Mouse (Mus musculus): Measurements from ENCODE around the gene Wwox. TPM values are rescaled to one million over a fixed set of nuclear protein-coding genes. Genes with fewer than 3 reads are reported as not detected.

Wwox gene
- polyA plus RNA-seq, 1 experiment from 2014 or later = 14.0 TPM

GRCm38 (mm10) chr8:115255550-115255949, 816.1 kb downstream of the Wwox start:
- DNase-seq (ENCODE audit: low spot score) (no peak), ATAC-seq (replicated peaks; ENCODE audit: low FRiP score, low TSS enrichment, low read depth) (no peak)
- Histone ChIP-seq H3K4me1 (replicated peaks; ENCODE audit: control insufficient read depth, insufficient read depth, low read length) (peaks cover under 1% of the 10 kb centered on the region; the same call in 1 of the 2 replicates), H3K4me2 (ENCODE audit: low read length) (peak overlapping the region; percentile 11; the same call in 1 of the 2 replicates), H3K4me3 (ENCODE audit: low read depth, low read length) (no peak overlapping the region), H3K9me3 (ENCODE audit: control insufficient read depth, low read length) (no peaks in the 10 kb centered on the region), H3K27ac (ENCODE audit: low read depth) (no peak overlapping the region), H3K27me3 (replicated peaks; ENCODE audit: control insufficient read depth, insufficient read depth, low read length) (no peaks in the 10 kb centered on the region), H3K9ac (ENCODE audit: low read length) (no peak overlapping the region), H3K36me3 (ENCODE audit: control insufficient read depth, insufficient read depth, low read length) (no peaks in the 10 kb centered on the region)
- whole genome bisulfite sequencing = 33% methylated on average over 13 of the region's 13 CpGs

GRCm38 (mm10) chr8:115257417-115257816, 818.0 kb downstream of the Wwox start:
- Histone ChIP-seq H3K27ac (ENCODE audit: low read depth) (no peak overlapping the region), H3K27me3 (replicated peaks; ENCODE audit: control insufficient read depth, insufficient read depth, low read length) (no peaks in the 10 kb centered on the region), H3K36me3 (ENCODE audit: control insufficient read depth, insufficient read depth, low read length) (no peaks in the 10 kb centered on the region), H3K4me1 (replicated peaks; ENCODE audit: control insufficient read depth, insufficient read depth, low read length) (no peaks in the 10 kb centered on the region), H3K9ac (ENCODE audit: low read length) (no peak overlapping the region), H3K9me3 (ENCODE audit: control insufficient read depth, low read length) (no peaks in the 10 kb centered on the region), H3K4me2 (ENCODE audit: low read length) (no peak overlapping the region), H3K4me3 (ENCODE audit: low read depth, low read length) (no peak overlapping the region)
- 94% methylated on average over 17 of the region's 17 CpGs for WGBS
- no peak for ATAC-seq (replicated peaks; ENCODE audit: low FRiP score, low TSS enrichment, low read depth)
- no peak for DNase-seq (ENCODE audit: low spot score)

GRCm38 (mm10) chr8:115259806-115260205, 820.4 kb downstream of the Wwox start:
- no peaks in the 10 kb centered on the region for H3K4me1 ChIP-seq (replicated peaks; ENCODE audit: control insufficient read depth, insufficient read depth, low read length)
- H3K27ac ChIP-seq (ENCODE audit: low read depth) = no peak overlapping the region
- DNase-seq (ENCODE audit: low spot score) = no peak
- no peak for ATAC-seq (replicated peaks; ENCODE audit: low FRiP score, low TSS enrichment, low read depth)
- no peak overlapping the region for H3K4me3 ChIP-seq (ENCODE audit: low read depth, low read length)
- no peak overlapping the region for H3K4me2 ChIP-seq (ENCODE audit: low read length)
- WGBS = 59% methylated on average over 12 of the region's 12 CpGs
- H3K9me3 ChIP-seq (ENCODE audit: control insufficient read depth, low read length) = no peaks in the 10 kb centered on the region
- no peak overlapping the region for H3K9ac ChIP-seq (ENCODE audit: low read length)
- H3K27me3 ChIP-seq (replicated peaks; ENCODE audit: control insufficient read depth, insufficient read depth, low read length) = no peaks in the 10 kb centered on the region
- no peaks in the 10 kb centered on the region for H3K36me3 ChIP-seq (ENCODE audit: control insufficient read depth, insufficient read depth, low read length)

- WGBS = 46% methylated on average over 11 of the region's 11 CpGs
- Histone ChIP-seq H3K4me2 (ENCODE audit: low read length) (no peak overlapping the region), H3K4me3 (ENCODE audit: low read depth, low read length) (no peak overlapping the region), H3K4me1 (replicated peaks; ENCODE audit: control insufficient read depth, insufficient read depth, low read length) (0 out of 2 replicates have a peak, but pooled peaks cover 2% of the 10 kb centered on the region), H3K36me3 (ENCODE audit: control insufficient read depth, insufficient read depth, low read length) (no peaks in the 10 kb centered on the region), H3K27me3 (replicated peaks; ENCODE audit: control insufficient read depth, insufficient read depth, low read length) (no peaks in the 10 kb centered on the region), H3K9ac (ENCODE audit: low read length) (no peak overlapping the region), H3K9me3 (ENCODE audit: control insufficient read depth, low read length) (no peaks in the 10 kb centered on the region), H3K27ac (ENCODE audit: low read depth) (no peak overlapping the region)
- DNase-seq (ENCODE audit: low spot score) (no peak), ATAC-seq (replicated peaks; ENCODE audit: low FRiP score, low TSS enrichment, low read depth) (0 out of 2 replicates have a peak, but pooled peaks have one; percentile 47)
These were observed 827.7 kb downstream of the Wwox start for GRCm38 (mm10) chr8:115267196-115267595.

DNA sequence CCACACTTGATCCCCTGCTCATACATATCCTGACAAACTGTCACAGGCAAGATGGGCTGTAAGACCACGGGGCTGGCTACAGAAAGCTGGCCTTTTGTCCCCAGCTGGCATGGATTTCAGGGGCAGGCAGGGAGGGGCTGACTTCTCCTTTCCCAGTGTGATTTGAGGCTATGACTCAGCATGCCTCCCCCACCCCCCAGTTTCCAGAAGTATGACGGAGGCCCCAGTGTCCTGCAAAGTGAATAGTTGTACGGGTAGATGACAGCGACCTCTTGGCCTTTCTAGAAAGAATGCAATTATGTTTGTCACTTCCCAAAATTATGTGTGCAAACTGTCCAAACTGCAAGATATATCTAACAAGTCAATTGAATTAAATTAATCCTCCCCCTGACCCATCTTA, 830.1 kb downstream of the Wwox start:
- Histone ChIP-seq H3K4me2 (ENCODE audit: low read length) (no peak overlapping the region), H3K9me3 (ENCODE audit: control insufficient read depth, low read length) (no peaks in the 10 kb centered on the region), H3K4me1 (replicated peaks; ENCODE audit: control insufficient read depth, insufficient read depth, low read length) (0 out of 2 replicates have a peak, but pooled peaks cover 2% of the 10 kb centered on the region), H3K36me3 (ENCODE audit: control insufficient read depth, insufficient read depth, low read length) (no peaks in the 10 kb centered on the region), H3K9ac (ENCODE audit: low read length) (no peak overlapping the region), H3K27ac (ENCODE audit: low read depth) (no peak overlapping the region), H3K27me3 (replicated peaks; ENCODE audit: control insufficient read depth, insufficient read depth, low read length) (no peaks in the 10 kb centered on the region), H3K4me3 (ENCODE audit: low read depth, low read length) (no peak overlapping the region)
- ATAC-seq (replicated peaks; ENCODE audit: low FRiP score, low TSS enrichment, low read depth) (no peak), DNase-seq (ENCODE audit: low spot score) (no peak)
- WGBS = 48% methylated on average over 4 of the region's 4 CpGs

- ATAC-seq (replicated peaks; ENCODE audit: low FRiP score, low TSS enrichment, low read depth) = no peak
- no peaks in the 10 kb centered on the region for H3K36me3 ChIP-seq (ENCODE audit: control insufficient read depth, insufficient read depth, low read length)
- no peak overlapping the region for H3K27ac ChIP-seq (ENCODE audit: low read depth)
- no peak overlapping the region for H3K4me2 ChIP-seq (ENCODE audit: low read length)
- no peaks in the 10 kb centered on the region for H3K9me3 ChIP-seq (ENCODE audit: control insufficient read depth, low read length)
- DNase-seq (ENCODE audit: low spot score) = no peak
- no peaks in the 10 kb centered on the region for H3K27me3 ChIP-seq (replicated peaks; ENCODE audit: control insufficient read depth, insufficient read depth, low read length)
- H3K4me1 ChIP-seq (replicated peaks; ENCODE audit: control insufficient read depth, insufficient read depth, low read length) = 0 out of 2 replicates have a peak, but pooled peaks cover 2% of the 10 kb centered on the region
- WGBS = 79% methylated on average over 6 of the region's 6 CpGs
- H3K4me3 ChIP-seq (ENCODE audit: low read depth, low read length) = no peak overlapping the region
- no peak overlapping the region for H3K9ac ChIP-seq (ENCODE audit: low read length)
These were observed 834.5 kb downstream of the Wwox start for GRCm38 (mm10) chr8:115273976-115274375.

DNA sequence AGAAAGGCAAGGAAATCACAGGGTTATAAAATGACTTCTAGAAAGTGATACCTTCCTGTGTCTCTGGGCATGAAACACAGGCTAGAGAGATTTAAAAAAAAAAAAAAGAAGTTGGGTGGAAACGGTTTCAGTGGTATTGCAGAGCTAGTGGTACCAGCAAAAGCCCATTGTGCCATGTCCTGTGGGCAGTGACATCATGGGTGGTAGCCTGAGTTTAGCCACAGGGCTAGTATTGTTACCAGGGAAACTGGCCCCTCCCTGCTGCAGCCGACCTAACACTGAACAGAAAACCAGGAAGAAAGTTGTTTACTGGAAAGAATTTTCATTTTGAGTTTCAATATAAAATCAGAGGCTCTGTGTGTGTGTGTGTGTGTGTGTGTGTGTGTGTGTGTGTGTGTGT, 836.8 kb downstream of the Wwox start:
- Histone ChIP-seq H3K36me3 (ENCODE audit: control insufficient read depth, insufficient read depth, low read length) (no peaks in the 10 kb centered on the region), H3K27ac (ENCODE audit: low read depth) (no peak overlapping the region), H3K4me2 (ENCODE audit: low read length) (no peak overlapping the region), H3K4me1 (replicated peaks; ENCODE audit: control insufficient read depth, insufficient read depth, low read length) (no peaks in the 10 kb centered on the region), H3K9me3 (ENCODE audit: control insufficient read depth, low read length) (no peaks in the 10 kb centered on the region), H3K4me3 (ENCODE audit: low read depth, low read length) (no peak overlapping the region), H3K27me3 (replicated peaks; ENCODE audit: control insufficient read depth, insufficient read depth, low read length) (no peaks in the 10 kb centered on the region), H3K9ac (ENCODE audit: low read length) (no peak overlapping the region)
- no peak for ATAC-seq (replicated peaks; ENCODE audit: low FRiP score, low TSS enrichment, low read depth)
- WGBS = 56% methylated on average over 2 of the region's 2 CpGs
- no peak for DNase-seq (ENCODE audit: low spot score)

GRCm38 (mm10) chr8:115278291-115278690, 838.8 kb downstream of the Wwox start:
- H3K4me3 ChIP-seq (ENCODE audit: low read depth, low read length) = no peak overlapping the region
- ATAC-seq (replicated peaks; ENCODE audit: low FRiP score, low TSS enrichment, low read depth) = no peak
- H3K27ac ChIP-seq (ENCODE audit: low read depth) = no peak overlapping the region
- WGBS = 93% methylated on average over 5 of the region's 5 CpGs
- DNase-seq (ENCODE audit: low spot score) = no peak
- H3K27me3 ChIP-seq (replicated peaks; ENCODE audit: control insufficient read depth, insufficient read depth, low read length) = no peaks in the 10 kb centered on the region
- no peak overlapping the region for H3K9ac ChIP-seq (ENCODE audit: low read length)
- no peaks in the 10 kb centered on the region for H3K4me1 ChIP-seq (replicated peaks; ENCODE audit: control insufficient read depth, insufficient read depth, low read length)
- H3K4me2 ChIP-seq (ENCODE audit: low read length) = no peak overlapping the region
- H3K36me3 ChIP-seq (ENCODE audit: control insufficient read depth, insufficient read depth, low read length) = no peaks in the 10 kb centered on the region
- H3K9me3 ChIP-seq (ENCODE audit: control insufficient read depth, low read length) = no peaks in the 10 kb centered on the region

DNA sequence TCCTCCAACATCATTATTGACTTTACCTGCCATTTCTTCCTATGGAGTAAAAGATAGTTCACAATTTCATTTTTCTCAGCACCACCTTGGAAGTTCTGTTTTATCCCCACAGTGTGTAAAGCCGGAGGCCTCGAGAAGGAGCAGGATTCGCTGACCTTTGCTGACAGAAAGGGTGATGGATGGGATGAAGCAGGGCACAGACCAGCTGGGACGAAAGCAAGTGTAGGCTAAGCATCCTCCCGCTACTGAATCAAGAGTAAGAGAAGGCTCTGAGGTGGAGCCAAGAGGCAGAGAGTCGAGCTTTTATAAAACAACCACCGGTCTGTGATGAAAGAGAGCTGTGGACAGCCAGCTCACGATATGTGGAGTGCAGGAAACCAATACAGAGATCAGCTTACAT, 850.8 kb downstream of the Wwox start:
- ATAC-seq (replicated peaks; ENCODE audit: low FRiP score, low TSS enrichment, low read depth) (no peak), DNase-seq (ENCODE audit: low spot score) (no peak)
- no peaks in the 10 kb centered on the region for H3K36me3 ChIP-seq (ENCODE audit: control insufficient read depth, insufficient read depth, low read length)
- no peak overlapping the region for H3K4me2 ChIP-seq (ENCODE audit: low read length)
- no peaks in the 10 kb centered on the region for H3K27me3 ChIP-seq (replicated peaks; ENCODE audit: control insufficient read depth, insufficient read depth, low read length)
- H3K9ac ChIP-seq (ENCODE audit: low read length) = no peak overlapping the region
- no peak overlapping the region for H3K4me3 ChIP-seq (ENCODE audit: low read depth, low read length)
- no peak overlapping the region for H3K27ac ChIP-seq (ENCODE audit: low read depth)
- WGBS = 30% methylated on average over 8 of the region's 8 CpGs
- no peaks in the 10 kb centered on the region for H3K9me3 ChIP-seq (ENCODE audit: control insufficient read depth, low read length)
- H3K4me1 ChIP-seq (replicated peaks; ENCODE audit: control insufficient read depth, insufficient read depth, low read length) = no peaks in the 10 kb centered on the region
